Mouse (Mus musculus) brain, embryonic 14.5 days (tissue): ENCODE data around the gene Selenon.
A peak's percentile ranks its signal among the peaks of the same experiment; 100 is the strongest.

ENCODE experiments used
- CTCF ChIP-seq: fragments of 200-500 bp; IDR thresholded peaks from 2 replicates; pipeline ENCODE4 v1.5.1; 2012; ENCODE audit warnings: inconsistent platforms, mild to moderate bottlenecking, moderate library complexity, borderline replicate concordance; ENCODE audit not compliant: insufficient read depth, insufficient read length; ENCODE audit errors: extremely low read depth
- POLR2A ChIP-seq: fragments of 200-500 bp; IDR thresholded peaks from 2 replicates; pipeline ENCODE4 v1.6.1; 2012; ENCODE audit warnings: mild to moderate bottlenecking, inconsistent platforms, borderline replicate concordance; ENCODE audit not compliant: poor library complexity, insufficient read depth, insufficient read length, severe bottlenecking; ENCODE audit errors: extremely low read depth

DNA sequence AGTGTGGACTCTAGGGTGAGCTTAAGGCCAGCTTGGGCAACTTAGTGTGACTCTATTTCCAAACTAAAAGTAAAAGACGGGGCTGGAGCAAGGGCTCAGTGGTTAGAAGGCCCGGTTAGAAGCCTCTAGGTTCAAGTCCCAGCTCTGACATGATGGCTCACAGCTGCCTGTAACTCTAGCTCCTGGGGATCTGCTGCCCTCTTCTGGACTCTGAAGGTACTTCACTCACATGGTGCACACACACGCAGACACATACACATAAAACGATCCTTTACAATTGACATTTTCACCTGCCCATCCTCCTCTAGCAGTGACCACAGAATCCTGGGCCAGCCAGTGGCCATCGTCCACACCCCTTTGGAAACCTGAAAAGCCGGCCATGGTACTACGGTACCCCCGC is 2.1 kb downstream of the Selenon start:
- TF ChIP-seq POLR2A (no peak), CTCF (peak; percentile 21; the same call in 1 of the 2 replicates)
